1 mouse cellular context compared by ENCODE assay signal in the genomic region with DNA sequence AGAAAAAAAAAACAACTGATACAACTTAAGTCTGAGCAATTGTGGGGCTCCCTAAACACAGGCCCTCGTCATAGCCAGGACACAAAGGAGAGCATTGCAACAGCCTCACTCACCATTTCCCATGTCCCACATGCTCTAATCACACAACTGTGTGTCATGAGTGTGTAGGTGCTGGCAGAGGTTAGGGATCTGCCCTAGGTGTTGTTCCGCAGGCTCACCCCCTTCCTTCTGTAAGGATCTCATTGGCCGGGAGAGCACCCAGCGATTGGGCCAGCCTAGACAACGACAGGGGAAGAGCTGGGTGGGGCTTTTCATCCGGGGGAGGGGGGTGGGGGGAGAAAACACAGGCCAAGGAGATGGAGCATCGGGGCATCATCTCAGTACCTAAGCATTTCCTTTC.
TF ChIP-seq lines count a peak whose summit lies in the region.

No protein-coding gene starts in this region.

TF ChIP-seq in ES-E14, 5 proteins besides CTCF, POLR2A, EP300 and RAD21:
- TF ChIP-seq HCFC1 (IDR thresholded peaks at IDR 0.05; ENCODE audit: borderline replicate concordance, insufficient read depth, low read length): no peak
- no peak for TF ChIP-seq ZC3H11A (IDR thresholded peaks at IDR 0.05; ENCODE audit: borderline replicate concordance, low read depth, low read length)
- no peak for TF ChIP-seq CHD2 (IDR thresholded peaks at IDR 0.05; ENCODE audit: low read depth, low read length)
- no peak for TF ChIP-seq ZNF384 (IDR thresholded peaks at IDR 0.05; ENCODE audit: low read depth, low read length)
- no peak for TF ChIP-seq MAFK (IDR thresholded peaks at IDR 0.05; ENCODE audit: insufficient read depth, low read depth, low read length)
